Mouse (Mus musculus) hindbrain, embryonic 11.5 days (tissue): Measurements from ENCODE around the gene Slc25a41. TPM values are rescaled to one million over a fixed set of nuclear protein-coding genes. Genes with fewer than 3 reads are reported as not detected.

Source experiments
- ATAC-seq: fragments of 200-750 bp; cut with Nextera tagmentation; 2 replicates; pipeline ENCODE4 v1.8.0; 2017; ENCODE audit warnings: mild to moderate bottlenecking, moderate TSS enrichment, moderate library complexity; ENCODE audit not compliant: low FRiP score
- DNase-seq: peaks from one replicate; pipeline ENCODE4 v3.0.0-alpha.2; 2015; ENCODE audit warnings: low spot score
- H3K27ac ChIP-seq: fragments of 300-500 bp; sonication (generic); 2 replicates; pipeline ENCODE4 v1.5.1; 2014; ENCODE audit warnings: mild to moderate bottlenecking, low read depth, low read length
- H3K27me3 ChIP-seq: fragments of 300-500 bp; sonication (generic); 2 replicates; pipeline ENCODE4 v1.6.1; 2014; ENCODE audit warnings: mild to moderate bottlenecking, low read length, moderate library complexity, mixed read lengths; ENCODE audit not compliant: control insufficient read depth, insufficient read depth
- H3K36me3 ChIP-seq: fragments of 300-500 bp; sonication (generic); 2 replicates; pipeline ENCODE4 v1.6.1; 2014; ENCODE audit warnings: mild to moderate bottlenecking, low read length, moderate library complexity, mixed read lengths; ENCODE audit not compliant: control insufficient read depth, insufficient read depth
- H3K4me1 ChIP-seq: fragments of 300-500 bp; sonication (generic); replicated peaks from 2 replicates; pipeline ENCODE4 v1.6.1; 2014; ENCODE audit warnings: low read length, mixed read lengths; ENCODE audit not compliant: control insufficient read depth, insufficient read depth
- H3K4me2 ChIP-seq: fragments of 300-500 bp; sonication (generic); replicated peaks from 2 replicates; pipeline ENCODE4 v1.6.1; 2014; ENCODE audit warnings: mild to moderate bottlenecking, low read depth, low read length
- H3K4me3 ChIP-seq: fragments of 300-500 bp; sonication (generic); 2 replicates; pipeline ENCODE4 v1.5.1; 2014; ENCODE audit warnings: low read depth, low read length
- H3K9ac ChIP-seq: fragments of 300-500 bp; sonication (generic); 2 replicates; pipeline ENCODE4 v1.6.1; 2014; ENCODE audit warnings: low read depth, low read length
- H3K9me3 ChIP-seq: fragments of 300-500 bp; sonication (generic); 2 replicates; pipeline ENCODE4 v1.6.1; 2016; ENCODE audit warnings: low read length; ENCODE audit not compliant: control insufficient read depth
- WGBS: fragments of 180-500 bp; shearing (Covaris S2); extraction: QIAGEN DNeasy Blood & Tissue Kit; methylation state at CpG from one replicate; pipeline ENCODE4 v1.1.7; 2014; 5-methylcytosine and 5-hydroxymethylcytosine counted together
- polyA plus RNA-seq: library from polyadenylated mRNA; unstranded; fragments of >200 nt; fragmentation: Nextera tagmentation; extraction: Ambion mirVana; gene quantifications from 2 replicates; pipeline ENCODE4 v1.2.1, GENCODE M21; 2014

Gene Slc25a41
- polyA plus RNA-seq, 1 experiment from 2014 or later = not detected

DNA sequence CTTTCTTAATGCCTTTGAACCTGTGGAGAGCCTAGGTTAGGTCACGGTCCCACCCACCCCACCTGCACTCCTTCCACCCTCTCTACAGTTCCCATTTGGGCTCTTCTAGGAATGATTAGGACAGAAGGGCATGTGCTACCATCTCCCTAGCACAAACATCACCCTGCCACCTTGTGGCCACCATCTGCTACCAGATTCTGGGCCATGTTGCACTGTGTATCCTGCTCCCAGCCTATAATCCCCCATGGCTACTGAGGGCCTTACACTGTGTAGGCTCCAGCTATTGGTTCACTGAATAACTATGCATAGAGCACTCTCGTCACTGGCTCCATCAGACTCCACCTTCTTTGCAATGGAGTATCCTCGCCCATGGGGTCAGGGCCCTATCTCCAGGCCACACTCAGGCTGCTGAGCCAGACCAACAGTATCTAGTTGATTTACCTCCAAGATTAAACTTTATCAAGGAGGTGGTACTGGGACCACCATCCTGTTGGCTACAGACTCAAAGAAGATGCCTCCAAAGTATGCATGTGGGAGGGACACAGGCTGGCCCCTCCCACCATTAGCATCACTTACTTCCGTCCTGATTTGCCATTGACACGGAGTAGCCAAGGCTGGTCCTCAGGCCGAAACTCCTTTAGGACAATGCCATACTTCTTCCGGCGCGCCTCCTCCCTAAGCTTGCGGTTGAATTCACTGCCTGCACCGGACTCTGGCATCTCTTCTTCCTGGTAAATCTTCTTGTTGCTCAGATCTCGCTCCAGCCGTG is 34.1 kb downstream of the Slc25a41 start:
- H3K36me3 ChIP-seq = peaks cover 10% of the 10 kb centered on the region; the same call in 1 of the 2 replicates
- WGBS = 88% methylated on average over 13 of the region's 13 CpGs

DNA sequence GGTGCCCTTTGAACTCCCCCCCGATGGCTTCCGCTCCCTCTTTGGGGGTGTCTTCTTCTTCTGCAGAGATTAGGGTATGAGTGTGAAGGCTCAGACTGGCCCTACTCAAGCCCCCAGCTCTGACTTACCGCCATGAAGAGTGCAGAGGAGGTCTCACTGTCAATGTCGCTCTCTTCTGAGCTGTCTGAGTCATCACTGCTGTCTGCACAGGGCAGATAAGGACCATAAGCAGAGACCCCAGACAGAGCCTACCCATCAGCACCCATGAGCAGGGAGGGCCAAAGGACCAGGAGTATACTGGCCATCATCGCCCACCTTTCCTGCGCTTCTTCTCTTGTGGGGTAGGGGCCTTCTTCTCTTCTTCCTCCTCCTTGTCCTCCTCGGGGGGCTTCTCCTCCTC is 37.5 kb downstream of the Slc25a41 start:
- H3K9me3 ChIP-seq = no peaks in the 10 kb centered on the region
- no peak overlapping the region for H3K4me2 ChIP-seq
- no peaks in the 10 kb centered on the region for H3K4me1 ChIP-seq
- H3K27ac ChIP-seq = no peak overlapping the region
- H3K9ac ChIP-seq = no peak overlapping the region
- no peak for ATAC-seq
- no peak overlapping the region for H3K4me3 ChIP-seq
- no peak for DNase-seq
- H3K27me3 ChIP-seq = no peaks in the 10 kb centered on the region
- H3K36me3 ChIP-seq = peaks cover 10% of the 10 kb centered on the region; the same call in 1 of the 2 replicates
- 89% methylated on average over 7 of the region's 7 CpGs for WGBS

More for the DNA sequence above, 34.1 kb downstream of the Slc25a41 start:
- Histone ChIP-seq H3K27ac (no peak overlapping the region), H3K27me3 (no peaks in the 10 kb centered on the region), H3K9me3 (no peaks in the 10 kb centered on the region), H3K4me2 (no peak overlapping the region), H3K4me3 (no peak overlapping the region), H3K9ac (no peak overlapping the region), H3K4me1 (no peaks in the 10 kb centered on the region)
- ATAC-seq = no peak
- DNase-seq = no peak

DNA sequence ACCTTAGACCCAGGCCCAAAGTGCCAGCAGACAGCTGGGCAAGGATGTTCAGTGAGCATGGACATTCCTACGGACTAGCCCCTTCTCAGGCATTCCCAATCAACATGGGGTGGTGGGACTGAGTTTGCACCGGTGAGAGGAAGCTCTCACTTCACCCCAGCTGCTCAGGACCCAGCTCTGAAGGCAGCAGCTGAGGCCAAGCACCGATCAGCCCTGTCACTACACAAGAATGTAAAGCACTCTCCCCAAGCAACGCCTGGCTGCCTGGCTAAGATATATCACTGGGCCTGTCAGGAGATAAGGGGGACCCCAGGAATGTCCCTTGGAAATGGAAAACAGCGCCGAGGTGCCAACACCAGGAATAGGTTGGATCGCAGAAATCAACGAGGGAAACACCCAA is 40.2 kb downstream of the Slc25a41 start:
- Histone ChIP-seq H3K4me1 (peaks cover 5% of the 10 kb centered on the region; the same call in 1 of the 2 replicates), H3K4me2 (no peak overlapping the region), H3K27ac (no peak overlapping the region), H3K9me3 (no peaks in the 10 kb centered on the region), H3K27me3 (no peaks in the 10 kb centered on the region), H3K4me3 (no peak overlapping the region), H3K36me3 (peaks cover 12% of the 10 kb centered on the region), H3K9ac (no peak overlapping the region)
- WGBS = 75% methylated on average over 8 of the region's 8 CpGs
- DNase-seq (no peak), ATAC-seq (no peak)

DNA sequence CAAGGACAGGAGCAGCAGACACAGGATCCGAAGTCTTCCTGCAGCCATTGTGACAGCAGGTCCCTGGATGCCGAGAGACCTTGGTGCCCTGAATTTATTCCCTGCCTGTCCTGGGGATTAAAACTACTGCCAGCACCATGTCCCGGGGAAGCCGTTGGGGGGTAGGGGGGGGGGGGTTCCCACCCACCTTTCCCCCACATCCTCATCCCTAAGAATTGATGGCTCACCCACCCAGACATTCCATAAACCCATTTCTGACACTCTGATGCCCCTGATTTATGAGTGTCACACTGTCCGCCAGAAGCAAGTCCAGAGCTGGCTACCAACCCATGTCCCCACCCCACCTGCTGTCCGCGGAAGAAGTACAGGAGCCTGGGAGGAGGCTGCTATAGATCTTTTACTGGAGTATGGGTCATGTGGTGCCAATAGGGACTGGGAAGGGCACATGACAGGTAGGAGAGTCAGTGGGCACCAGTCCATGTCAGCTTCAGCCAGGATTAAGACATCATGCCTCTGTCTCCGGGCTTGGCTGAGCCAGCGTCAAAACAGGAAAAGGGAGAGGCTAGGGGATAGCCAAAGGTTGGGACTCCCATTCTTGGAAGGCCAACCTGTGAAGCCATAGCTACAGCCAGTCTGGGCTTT is 41.4 kb downstream of the Slc25a41 start, which contains the start of gene Pspn:
Pspn (minus strand) TSS at position 51 of the 642 bp plus-strand sequence.
- DNase-seq (no peak), ATAC-seq (no peak)
- no peak within 1 kb of the TSS for H3K27ac ChIP-seq
- H3K9me3 ChIP-seq = no peaks in the 10 kb centered on the region
- H3K4me3 ChIP-seq = no peak within 1 kb of the TSS
- H3K27me3 ChIP-seq = no peaks in the 10 kb centered on the region
- peaks cover 12% of the 10 kb centered on the region for H3K36me3 ChIP-seq
- H3K9ac ChIP-seq = no peak within 1 kb of the TSS
- H3K4me2 ChIP-seq = no peak within 1 kb of the TSS
- peaks cover 5% of the 10 kb centered on the region; the same call in 1 of the 2 replicates for H3K4me1 ChIP-seq
- 83% methylated on average over 9 of the region's 9 CpGs for WGBS

DNA sequence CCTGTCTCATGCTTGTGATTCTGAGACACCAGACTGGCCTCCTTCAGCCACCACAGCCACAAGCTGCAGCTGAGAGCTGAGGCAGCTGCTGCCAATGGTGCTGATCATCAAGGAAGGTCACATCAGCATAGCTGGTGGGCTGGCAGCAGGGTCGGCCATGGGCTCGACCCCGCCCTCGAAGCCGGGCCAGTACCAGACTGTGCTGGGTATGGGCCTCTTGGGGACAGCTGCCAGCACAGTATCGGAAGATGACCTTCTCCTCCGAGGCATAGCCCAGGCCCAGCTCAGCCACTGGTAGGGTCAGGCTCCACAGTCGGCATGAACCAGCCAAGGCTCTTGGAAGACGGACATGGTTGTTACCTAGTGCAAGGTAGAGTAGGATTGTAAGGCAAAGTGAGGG is 42.0 kb downstream of the Slc25a41 start:
- Histone ChIP-seq H3K9me3 (no peaks in the 10 kb centered on the region), H3K9ac (no peak overlapping the region), H3K4me2 (no peak overlapping the region), H3K4me3 (no peak overlapping the region), H3K36me3 (peaks cover 13% of the 10 kb centered on the region), H3K27me3 (no peaks in the 10 kb centered on the region), H3K27ac (no peak overlapping the region), H3K4me1 (peaks cover 5% of the 10 kb centered on the region; the same call in 1 of the 2 replicates)
- no peak for DNase-seq
- WGBS = 94% methylated on average over 9 of the region's 9 CpGs
- no peak for ATAC-seq

DNA sequence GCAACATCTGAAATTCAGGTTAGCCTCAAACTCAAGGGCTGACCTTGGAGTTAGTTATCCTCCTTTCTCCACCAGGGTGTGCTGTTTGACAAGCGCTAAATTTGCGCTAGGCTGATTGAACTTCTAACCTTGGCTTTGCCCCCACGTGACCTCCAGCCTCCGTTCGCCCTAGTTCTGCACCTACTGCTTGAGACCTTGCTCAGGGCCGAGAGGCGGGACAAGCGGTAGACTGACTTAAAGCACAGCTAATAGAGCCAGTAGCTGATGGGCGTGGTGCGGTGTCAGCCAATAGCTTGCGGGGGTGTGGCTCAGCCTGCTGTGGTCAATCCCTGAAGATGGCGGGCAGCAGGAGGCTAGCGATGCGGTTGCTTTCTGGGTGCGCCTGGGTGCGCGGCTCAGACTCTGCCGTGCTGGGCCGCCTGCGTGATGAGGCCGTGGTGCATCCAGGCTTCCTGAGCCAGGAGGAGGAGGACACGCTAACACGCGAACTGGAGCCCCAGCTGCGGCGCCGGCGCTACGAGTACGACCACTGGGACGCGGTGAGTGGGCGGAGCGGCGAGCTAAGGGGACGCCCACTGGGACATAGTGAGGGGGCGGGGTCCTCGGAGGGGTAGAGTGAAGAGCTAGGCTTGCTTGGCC is 44.3 kb downstream of the Slc25a41 start, which contains the start of gene Alkbh7:
Alkbh7 (plus strand) TSS at position 311 of the 639 bp plus-strand sequence.
- 1% methylated on average over 38 of the region's 38 CpGs for WGBS
- no peaks in the 10 kb centered on the region for H3K27me3 ChIP-seq
- H3K4me3 ChIP-seq = peak within 1 kb of the TSS; percentile 52
- ATAC-seq (peak; percentile 99), DNase-seq (peak; percentile 93)
- H3K4me2 ChIP-seq = peak within 1 kb of the TSS; percentile 55
- peaks cover 13% of the 10 kb centered on the region; the same call in 1 of the 2 replicates for H3K36me3 ChIP-seq
- peak within 1 kb of the TSS; percentile 42 for H3K9ac ChIP-seq
- H3K27ac ChIP-seq = no peak within 1 kb of the TSS
- H3K4me1 ChIP-seq = peaks cover 5% of the 10 kb centered on the region; the same call in 1 of the 2 replicates
- H3K9me3 ChIP-seq = no peaks in the 10 kb centered on the region

DNA sequence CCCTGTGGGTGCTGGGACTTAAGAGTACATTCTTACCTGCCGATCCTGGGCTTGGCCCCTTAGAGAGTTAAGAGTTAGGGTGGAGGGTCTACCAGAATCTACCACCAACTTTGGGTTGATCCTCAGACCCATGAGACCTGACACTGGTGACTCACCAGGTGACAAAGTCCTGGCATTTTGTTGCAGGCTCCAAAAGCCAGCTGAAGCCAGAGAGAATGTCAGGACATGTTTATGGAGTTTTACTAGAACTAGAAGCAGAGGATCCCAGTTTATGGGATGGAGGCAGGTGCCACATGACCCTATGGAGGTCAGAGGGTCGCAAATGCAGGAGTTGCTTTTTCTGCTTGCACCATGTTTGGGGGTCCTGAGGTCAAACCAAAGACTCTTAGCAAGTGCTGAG is 44.9 kb downstream of the Slc25a41 start:
- no peak; the same call in 1 of the 2 replicates for ATAC-seq
- peaks cover 13% of the 10 kb centered on the region; the same call in 1 of the 2 replicates for H3K36me3 ChIP-seq
- H3K4me2 ChIP-seq = no peak overlapping the region; the same call in 1 of the 2 replicates
- DNase-seq = no peak
- H3K4me1 ChIP-seq = peaks cover 5% of the 10 kb centered on the region; the same call in 1 of the 2 replicates
- no peak overlapping the region for H3K27ac ChIP-seq
- H3K4me3 ChIP-seq = no peak overlapping the region
- no peak overlapping the region for H3K9ac ChIP-seq
- no peaks in the 10 kb centered on the region for H3K27me3 ChIP-seq
- no peaks in the 10 kb centered on the region for H3K9me3 ChIP-seq
- WGBS = 77% methylated on average over 2 of the region's 2 CpGs

DNA sequence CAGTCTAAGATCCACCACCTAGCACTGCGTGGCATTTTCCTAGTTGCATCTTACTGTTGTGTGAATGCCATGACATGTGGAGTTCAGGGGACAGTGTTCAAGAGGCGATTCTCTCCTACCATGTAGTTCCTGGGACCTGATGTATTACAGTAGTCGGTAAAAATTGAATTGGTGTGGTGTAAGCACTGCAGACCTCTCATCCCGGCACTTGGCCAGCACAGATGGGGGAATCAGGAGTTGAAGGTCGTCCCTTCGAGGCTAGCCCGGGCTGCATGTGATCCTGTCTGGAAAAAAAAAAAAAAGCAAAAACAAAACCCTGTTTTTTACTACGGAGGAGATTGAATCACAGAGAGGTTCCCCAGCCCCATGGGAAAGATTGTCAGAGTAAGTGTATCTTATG is 46.4 kb downstream of the Slc25a41 start:
- Histone ChIP-seq H3K9ac (no peak overlapping the region), H3K27ac (no peak overlapping the region), H3K9me3 (no peaks in the 10 kb centered on the region), H3K4me2 (no peak overlapping the region), H3K4me1 (peaks cover 11% of the 10 kb centered on the region; the same call in 1 of the 2 replicates), H3K27me3 (no peaks in the 10 kb centered on the region; the same call in 1 of the 2 replicates), H3K36me3 (peaks cover 13% of the 10 kb centered on the region; the same call in 1 of the 2 replicates), H3K4me3 (no peak overlapping the region)
- no peak for DNase-seq
- 94% methylated on average over 8 of the region's 8 CpGs for WGBS
- no peak for ATAC-seq
